ENCODE assay signal across 17 mouse cellular contexts in the genomic region with DNA sequence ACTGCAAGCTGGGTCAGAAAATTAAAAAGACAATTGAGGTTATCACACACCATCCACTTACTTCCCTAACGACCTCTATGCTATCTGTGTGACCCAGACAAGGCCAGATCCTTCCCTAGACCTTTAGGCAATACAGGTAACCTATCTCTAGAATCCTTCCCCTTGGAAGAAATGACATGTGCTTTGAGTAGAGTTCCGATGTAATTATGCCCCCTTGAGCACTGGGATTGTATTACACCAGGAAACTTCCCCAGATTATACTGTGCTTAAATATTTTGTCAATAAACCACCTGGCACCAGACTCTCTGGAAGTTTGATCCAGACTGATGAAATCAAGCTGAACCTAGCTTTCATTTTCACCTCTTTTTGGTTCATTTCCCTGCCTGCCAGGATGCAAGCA. TPM values are rescaled to one million over a fixed set of nuclear protein-coding genes. Genes with fewer than 3 reads are reported as not detected.
A peak's percentile ranks its signal among the peaks of the same experiment; 100 is the strongest.
DNase-seq lines count a peak whose midpoint lies in the region; ATAC-seq and TF ChIP-seq lines count a peak whose summit lies in the region.
"Had no signal": no experiment of that assay in that cellular context is flagged by ENCODE, and none has a peak within 500 bp of the region (broad histone marks: within the 10 kb centered on the region; RNA-seq: fewer than 3 reads in every experiment).

No protein-coding gene starts in this region.

- no peaks in the 10 kb centered on the region for H3K4me1 ChIP-seq in kidney, embryonic 16.5 days (ENCODE audit: insufficient read depth, low read length)
- H3K4me1 ChIP-seq in kidney, adult 2 months (ENCODE audit: control insufficient read depth, insufficient read depth, low read length), result no peaks in the 10 kb centered on the region
- no peaks in the 10 kb centered on the region for H3K4me1 ChIP-seq in lung, postnatal 0 days (ENCODE audit: insufficient read depth, low read depth, low read length)
- no peaks in the 10 kb centered on the region for H3K4me1 ChIP-seq in stomach, postnatal 0 days (replicated peaks; ENCODE audit: control insufficient read depth, insufficient read depth)
- H3K4me1 ChIP-seq: forebrain, embryonic 15.5 days; heart, embryonic 12.5 days had no signal

- H3K9me3 ChIP-seq in kidney, embryonic 16.5 days (ENCODE audit: low read length), result 0 out of 2 replicates have a peak, but pooled peaks cover 2% of the 10 kb centered on the region
- H3K9me3 ChIP-seq in lung, postnatal 0 days (ENCODE audit: low read length), result no peaks in the 10 kb centered on the region
- H3K9me3 ChIP-seq in stomach, postnatal 0 days (ENCODE audit: control insufficient read depth, low read length), result no peaks in the 10 kb centered on the region
- H3K9me3 ChIP-seq: forebrain, embryonic 15.5 days; heart, embryonic 12.5 days had no signal

- no peak for TF ChIP-seq EP300 in lung, postnatal 0 days (IDR thresholded peaks at IDR 0.05)
- TF ChIP-seq EP300 in stomach, postnatal 0 days (optimal IDR thresholded peaks at IDR 0.05), result no peak

- no peak overlapping the region for H3K4me3 ChIP-seq in kidney, embryonic 16.5 days (ENCODE audit: low read length)
- no peak overlapping the region for H3K4me3 ChIP-seq in kidney, adult 2 months (ENCODE audit: insufficient read depth, low read depth, low read length)
- H3K4me3 ChIP-seq in lung, postnatal 0 days (ENCODE audit: low read depth, low read length), result no peak overlapping the region
- H3K4me3 ChIP-seq in stomach, postnatal 0 days (ENCODE audit: low read depth, low read length), result no peak overlapping the region
- H3K4me3 ChIP-seq: erythroblast, embryonic 14.5 days; forebrain, embryonic 15.5 days; heart, embryonic 12.5 days had no signal

- 40% methylated on average over 2 of the region's 2 CpGs for WGBS in kidney, embryonic 16.5 days
- WGBS in kidney, adult 2 months, result 13% methylated on average over 2 of the region's 2 CpGs
- 40% methylated on average over 2 of the region's 2 CpGs for WGBS in lung, postnatal 0 days
- 34% methylated on average over 2 of the region's 2 CpGs for WGBS in stomach, postnatal 0 days

- TF ChIP-seq CTCF in kidney, adult 2 months (conservative IDR thresholded peaks at IDR 0.05; ENCODE audit: insufficient read depth, insufficient read length, low read depth, low read length), result no peak
- peak; percentile 51 for TF ChIP-seq CTCF in lung, postnatal 0 days (IDR thresholded peaks at IDR 0.05)
- peak; percentile 62 for TF ChIP-seq CTCF in stomach, postnatal 0 days (IDR thresholded peaks at IDR 0.05; ENCODE audit: low read depth)

- no peaks in the 10 kb centered on the region for H3K27me3 ChIP-seq in kidney, embryonic 16.5 days (ENCODE audit: insufficient read depth, low read length)
- no peaks in the 10 kb centered on the region for H3K27me3 ChIP-seq in kidney, adult 2 months (replicated peaks; ENCODE audit: control insufficient read depth, insufficient read depth, low read length)
- no peaks in the 10 kb centered on the region for H3K27me3 ChIP-seq in lung, postnatal 0 days (replicated peaks; ENCODE audit: insufficient read depth, low read length)
- no peaks in the 10 kb centered on the region for H3K27me3 ChIP-seq in stomach, postnatal 0 days (ENCODE audit: control insufficient read depth, insufficient read depth, low read length)
- H3K27me3 ChIP-seq: forebrain, embryonic 15.5 days; heart, embryonic 12.5 days had no signal

- no peak overlapping the region for H3K4me2 ChIP-seq in kidney, embryonic 16.5 days (replicated peaks; ENCODE audit: low read depth, low read length)
- H3K4me2 ChIP-seq in lung, postnatal 0 days (replicated peaks; ENCODE audit: low read depth, low read length), result no peak overlapping the region
- no peak overlapping the region for H3K4me2 ChIP-seq in stomach, postnatal 0 days (replicated peaks; ENCODE audit: low read depth)
- H3K4me2 ChIP-seq: forebrain, embryonic 15.5 days; heart, embryonic 12.5 days had no signal

- no peak for TF ChIP-seq POLR2A in kidney, adult 2 months (IDR thresholded peaks at IDR 0.05; ENCODE audit: low read depth, low read length)

- H3K27ac ChIP-seq in kidney, embryonic 16.5 days (ENCODE audit: low read length), result no peak overlapping the region
- no peak overlapping the region for H3K27ac ChIP-seq in kidney, adult 2 months (ENCODE audit: insufficient read depth, low read depth, low read length)
- H3K27ac ChIP-seq in lung, postnatal 0 days (ENCODE audit: low read length), result no peak overlapping the region
- H3K27ac ChIP-seq in stomach, postnatal 0 days (replicated peaks), result no peak overlapping the region
- H3K27ac ChIP-seq: forebrain, embryonic 15.5 days had no signal

- DNase-seq in adrenal gland, postnatal 10 days, result peak; percentile 15
- DNase-seq in adrenal gland, adult 18-20 months (ENCODE audit: low spot score in 2 of 2), result no peak
- no peak for DNase-seq in kidney, adult 2 months
- DNase-seq in lung, postnatal 0 days (ENCODE audit: low spot score), result no peak
- no peak for DNase-seq in lung, postnatal 4 days
- DNase-seq in stomach, postnatal 0 days (ENCODE audit: low spot score), result no peak
- no peak for DNase-seq in gastrocnemius, postnatal 10 days
- DNase-seq: adrenal gland, postnatal 25 days; cerebellum, adult 9-10 months; kidney, postnatal 4 days; layer of hippocampus, postnatal 36 days had no signal

- no peaks in the 10 kb centered on the region for H3K36me3 ChIP-seq in kidney, embryonic 16.5 days (ENCODE audit: insufficient read depth, low read length)
- no peaks in the 10 kb centered on the region for H3K36me3 ChIP-seq in kidney, adult 2 months (ENCODE audit: control insufficient read depth, insufficient read depth, low read length)
- H3K36me3 ChIP-seq in lung, postnatal 0 days (ENCODE audit: insufficient read depth, low read length), result no peaks in the 10 kb centered on the region
- no peaks in the 10 kb centered on the region for H3K36me3 ChIP-seq in stomach, postnatal 0 days (ENCODE audit: control insufficient read depth, insufficient read depth, low read length)
- H3K36me3 ChIP-seq: forebrain, embryonic 15.5 days; heart, embryonic 12.5 days had no signal

- peak; percentile 31; the same call in 1 of the 2 replicates for ATAC-seq in kidney, embryonic 16.5 days (ENCODE audit: low FRiP score, low TSS enrichment)
- no peak for ATAC-seq in lung, postnatal 0 days
- ATAC-seq in stomach, postnatal 0 days (ENCODE audit: low FRiP score, low TSS enrichment), result no peak
- ATAC-seq: forebrain, embryonic 15.5 days had no signal

- no peak overlapping the region for H3K9ac ChIP-seq in kidney, embryonic 16.5 days (replicated peaks; ENCODE audit: low read length)
- H3K9ac ChIP-seq in lung, postnatal 0 days (replicated peaks; ENCODE audit: low read depth), result no peak overlapping the region
- no peak overlapping the region for H3K9ac ChIP-seq in stomach, postnatal 0 days (ENCODE audit: low read length)
- H3K9ac ChIP-seq: forebrain, embryonic 15.5 days; heart, embryonic 12.5 days had no signal

RNA-seq across cellular contexts. Expression of a gene that starts 14.5 kb away (rescaled TPM):
- 10 to 100 TPM; 11.2 to 19.2 TPM for total RNA-seq in adrenal gland, postnatal 10 days (2021)
- 1 to 10 TPM; 2.6 to 6.5 TPM for total RNA-seq in adrenal gland, adult 18-20 months (2021)
- polyA plus RNA-seq in kidney, embryonic 16.5 days (2015; fragmentation: Nextera tagmentation; extraction: Ambion mirVana), result 166 and 172 TPM in 2 replicates
- 14.0 and 30.5 TPM in 2 replicates for polyA plus RNA-seq in kidney, adult 2 months (2012; rRNA removed)
- polyA plus RNA-seq in lung, postnatal 0 days (2015; fragmentation: Nextera tagmentation; extraction: Ambion mirVana), result 41.8 and 49.0 TPM in 2 replicates
- 118 and 122 TPM in 2 replicates for polyA plus RNA-seq in stomach, postnatal 0 days (2015; fragmentation: Nextera tagmentation; extraction: Ambion mirVana)
- total RNA-seq in gastrocnemius, postnatal 10 days (2021), result 10 to 100 TPM; 19.2 to 19.4 TPM
- total RNA-seq: hematopoietic stem cell, adult 5-6 weeks; megakaryocyte-erythroid progenitor cell, adult 5-6 weeks had no signal
- polyA plus RNA-seq: erythroblast, embryonic 14.5 days had no signal
